Mouse (Mus musculus): ENCODE data around the gene Gpc6. TPM values are rescaled to one million over a fixed set of nuclear protein-coding genes. Genes with fewer than 3 reads are reported as not detected.

Gpc6 gene
- total RNA-seq, 2 experiments from 2014 or later: 15.6 to 18.9 TPM

DNA sequence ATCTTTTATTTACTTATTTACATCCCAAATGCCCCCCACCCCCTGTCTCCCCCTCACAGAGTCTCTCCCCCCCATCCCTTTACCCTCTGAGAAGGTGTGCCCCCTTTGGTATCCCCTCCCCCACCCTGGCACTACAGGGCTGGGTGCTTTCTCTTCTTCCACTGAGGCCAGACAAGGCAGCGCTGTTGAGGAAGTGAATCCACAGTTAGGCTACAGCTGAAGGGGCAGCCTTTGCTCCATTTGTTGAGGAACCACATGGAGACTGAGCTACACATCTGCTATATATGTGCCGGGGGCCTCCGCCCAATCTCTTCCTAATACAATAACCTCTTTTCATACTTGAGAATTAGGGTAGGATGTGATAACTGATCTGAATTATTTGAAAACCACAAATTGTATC lies 791.2 kb downstream of the Gpc6 start:
- no peak for DNase-seq (ENCODE audit: low spot score in 2 of 2)
- intact Hi-C loops (cut with DNase I): no loop called here

DNA sequence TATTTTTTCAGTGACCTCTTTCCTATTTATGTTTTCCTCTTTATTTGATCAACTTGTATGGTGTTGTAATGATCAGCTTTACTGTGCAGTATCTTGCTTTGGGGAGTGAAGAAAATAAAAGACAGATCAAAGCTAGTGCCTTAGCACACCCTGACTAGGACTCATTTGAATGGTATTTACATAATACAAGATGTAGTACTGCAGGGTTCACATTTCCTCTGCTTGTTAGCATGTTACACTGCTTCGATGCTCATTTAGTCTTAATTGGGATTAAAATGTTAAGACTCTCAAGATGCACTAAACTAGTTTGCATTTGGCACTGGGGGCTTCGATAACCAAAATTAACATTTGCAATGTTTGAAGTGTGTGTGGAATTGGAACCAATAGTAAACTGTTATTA lies 803.6 kb downstream of the Gpc6 start:
- DNase-seq (ENCODE audit: low spot score in 2 of 2): no peak
- intact Hi-C loops (cut with DNase I): no loop called here

DNA sequence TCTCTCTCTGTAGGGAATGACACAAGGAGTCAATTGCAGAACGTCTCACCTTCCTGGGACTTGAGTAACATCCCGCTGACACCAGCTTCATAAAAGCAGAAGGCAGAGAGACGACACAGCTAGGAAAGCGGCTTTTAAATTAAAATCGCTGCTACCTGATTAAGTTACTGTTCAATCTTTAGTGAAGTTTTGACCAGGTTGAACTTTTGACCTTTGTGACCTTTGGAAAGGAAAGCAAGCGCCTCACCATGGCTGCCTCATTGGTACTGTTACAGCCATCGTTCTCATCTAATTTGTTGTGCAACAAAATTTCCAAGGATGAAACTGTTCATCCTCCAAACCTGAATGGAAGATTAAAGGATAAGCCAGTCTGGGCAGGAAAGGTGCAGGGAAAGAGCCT lies 830.1 kb downstream of the Gpc6 start:
- intact Hi-C loops (cut with DNase I): no loop called here
- no peak for DNase-seq (ENCODE audit: low spot score in 2 of 2)

DNA sequence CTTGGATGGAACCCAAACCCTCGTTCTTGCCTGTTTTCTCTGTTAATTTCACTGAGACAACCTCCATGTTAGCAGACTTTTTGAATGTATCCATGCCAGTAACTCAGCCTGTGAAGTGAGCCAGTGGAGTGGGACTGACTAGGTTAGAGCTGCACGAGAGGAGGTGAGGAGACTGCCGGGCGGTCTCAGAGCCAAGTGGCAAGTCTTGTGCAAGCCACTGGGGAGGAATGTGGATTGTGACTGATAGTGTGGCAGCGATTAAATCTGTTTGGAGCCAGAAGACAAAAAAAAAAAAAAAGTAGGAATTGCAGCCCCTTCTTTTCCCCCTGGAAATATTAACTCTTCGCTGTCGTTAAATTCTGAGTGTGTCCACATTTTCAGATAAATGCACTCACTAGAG lies 831.4 kb downstream of the Gpc6 start:
- DNase-seq (ENCODE audit: low spot score in 2 of 2): no peak
- intact Hi-C loops (cut with DNase I): no loop called here

DNA sequence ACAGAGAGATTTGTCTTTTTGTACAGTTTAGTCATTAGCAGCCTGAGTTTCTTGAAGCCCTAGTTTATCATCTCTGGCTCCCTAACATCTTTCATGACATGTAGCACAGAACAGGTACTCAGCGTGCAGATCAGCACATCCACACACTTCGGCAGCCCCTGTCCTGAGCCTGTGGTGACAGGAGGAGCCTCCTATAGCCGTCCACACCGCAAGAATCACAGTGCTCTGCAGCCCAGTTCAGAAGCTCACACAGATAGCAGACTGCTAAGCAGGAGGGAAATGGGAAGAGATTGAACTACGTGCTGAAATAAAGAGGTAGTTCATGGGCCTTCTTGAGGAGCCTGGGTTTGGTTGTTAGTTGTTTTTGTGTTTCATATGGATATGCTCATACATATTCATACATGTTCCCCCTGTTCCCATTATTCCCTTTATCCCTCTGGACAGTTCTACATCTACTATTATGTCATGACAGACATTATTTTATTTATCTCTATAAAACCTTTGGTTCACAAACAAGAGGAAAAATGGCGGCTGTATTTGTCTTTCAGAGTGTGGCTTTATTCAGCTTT lies 832.8 kb downstream of the Gpc6 start:
- intact Hi-C loops (cut with DNase I): no loop called here
- DNase-seq (ENCODE audit: low spot score in 2 of 2): no peak

DNA sequence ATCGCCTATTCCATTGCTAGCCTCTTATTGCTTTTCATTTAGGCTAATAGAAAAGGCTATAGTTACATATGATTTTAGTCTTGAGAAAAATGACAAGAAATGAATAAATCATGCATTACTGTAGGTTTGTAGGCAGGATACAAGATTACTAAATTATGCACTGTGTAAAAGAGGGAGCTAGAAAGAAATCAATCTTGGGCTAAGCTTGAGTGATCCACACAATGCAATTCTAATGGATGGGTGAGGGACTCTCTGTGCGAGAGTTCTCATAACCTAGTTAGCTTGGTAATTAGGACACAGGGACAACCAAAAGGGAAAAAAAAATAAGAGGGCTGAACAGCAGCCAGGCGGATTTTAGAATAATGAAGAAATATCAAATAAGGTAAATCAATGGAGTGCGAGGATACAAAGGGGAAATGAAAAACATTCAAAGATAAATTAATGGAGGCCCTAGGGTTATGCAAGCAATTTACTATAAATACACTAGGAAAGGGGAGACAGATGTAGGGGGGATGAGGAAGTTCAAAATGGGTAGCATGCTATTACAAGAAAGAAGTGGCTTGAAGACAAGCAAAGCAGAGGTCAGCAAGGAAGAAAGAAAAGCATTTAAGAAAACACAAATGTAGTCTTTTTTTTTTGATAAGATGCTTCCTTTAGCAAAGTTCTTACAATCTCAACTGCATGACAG lies 835.9 kb downstream of the Gpc6 start:
- intact Hi-C loops (cut with DNase I): no loop called here
- no peak for DNase-seq (ENCODE audit: low spot score in 2 of 2)

DNA sequence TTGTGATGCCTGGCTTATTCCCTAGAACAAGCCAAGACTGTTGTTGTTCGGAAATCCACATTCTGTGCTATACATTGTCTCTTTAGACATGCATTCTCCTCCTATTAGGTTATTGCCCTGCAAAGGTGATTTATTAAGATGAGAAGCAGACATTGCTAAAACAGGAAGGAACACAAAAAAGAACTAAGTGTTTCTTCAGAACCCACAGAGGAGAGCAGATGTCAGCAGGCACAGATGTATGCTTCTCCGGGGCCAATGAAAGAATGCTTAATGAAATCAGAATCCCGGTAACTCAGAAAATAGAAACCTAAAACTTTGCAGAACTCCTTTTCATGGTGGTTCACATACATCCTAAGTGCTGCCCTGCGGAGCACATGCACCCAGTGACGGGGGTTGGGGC lies 837.8 kb downstream of the Gpc6 start:
- intact Hi-C loops (cut with DNase I): no loop called here
- DNase-seq (ENCODE audit: low spot score in 2 of 2): no peak

DNA sequence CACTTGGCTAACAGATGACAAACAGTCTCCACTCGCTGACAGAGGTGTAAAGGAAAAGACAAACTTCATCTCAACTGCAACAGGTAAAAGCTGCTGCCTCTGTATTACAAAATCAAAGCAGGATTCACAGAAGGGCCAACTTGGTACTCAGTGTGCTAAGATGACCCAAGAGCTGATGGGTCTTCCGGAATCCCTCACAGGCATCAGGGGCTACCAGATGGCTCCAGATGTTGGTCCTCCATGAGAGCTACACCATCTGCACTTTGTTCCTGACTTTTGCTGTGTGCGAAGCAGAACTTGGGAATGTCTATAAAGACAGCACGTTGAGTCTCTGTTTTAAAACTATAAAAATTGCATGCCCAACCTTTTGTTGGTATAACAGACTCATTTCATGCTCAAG lies 842.7 kb downstream of the Gpc6 start:
- no peak for DNase-seq (ENCODE audit: low spot score in 2 of 2)
- intact Hi-C loops (cut with DNase I): loop anchor here (2.0 to 5.0 kb wide), 2 partner anchors 45 to 189 kb away; no protein-coding TSS in a partner anchor

DNA sequence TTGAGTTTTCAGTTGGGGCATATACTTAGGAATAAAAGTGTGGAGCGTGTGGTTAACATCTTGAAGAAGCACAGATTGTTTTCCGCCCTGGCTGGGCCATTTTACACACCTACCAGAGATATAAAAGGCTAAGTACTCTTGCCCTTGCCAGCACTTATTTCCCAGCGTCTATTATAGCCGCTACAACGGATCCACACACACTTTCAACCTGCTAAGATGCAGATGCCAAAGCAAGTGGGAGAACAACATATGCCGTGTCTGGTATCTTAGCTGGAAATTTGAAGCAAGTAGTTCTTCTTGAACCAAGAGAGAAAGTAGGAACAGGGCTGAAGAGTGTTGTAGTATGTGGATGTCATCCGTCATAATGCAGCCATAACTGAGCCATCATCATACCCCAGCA lies 843.6 kb downstream of the Gpc6 start:
- intact Hi-C loops (cut with DNase I): loop anchor here (2.0 to 5.0 kb wide), 2 partner anchors 44 to 189 kb away; no protein-coding TSS in a partner anchor
- DNase-seq (ENCODE audit: low spot score in 2 of 2): peak; percentile 18 to 83

DNA sequence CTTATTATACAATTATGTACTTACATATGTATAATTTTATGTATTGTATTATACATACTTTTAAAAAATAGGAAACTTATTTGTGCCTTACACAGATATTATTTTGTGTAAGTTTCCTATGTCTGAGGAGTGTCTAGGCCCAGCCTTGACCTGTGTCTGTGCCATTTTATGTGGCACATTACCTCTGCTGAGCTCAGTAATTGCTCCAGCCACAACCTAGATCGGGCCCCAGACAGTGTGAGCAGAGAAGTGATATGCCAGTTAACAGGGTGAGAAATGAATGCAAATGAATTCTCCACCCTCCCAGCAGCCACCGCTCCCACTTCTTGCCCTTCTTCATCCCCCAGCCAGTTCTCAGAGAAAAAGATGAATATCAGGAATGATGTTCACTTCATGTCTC lies 848.3 kb downstream of the Gpc6 start:
- intact Hi-C loops (cut with DNase I): no loop called here
- DNase-seq (ENCODE audit: low spot score in 2 of 2): no peak

DNA sequence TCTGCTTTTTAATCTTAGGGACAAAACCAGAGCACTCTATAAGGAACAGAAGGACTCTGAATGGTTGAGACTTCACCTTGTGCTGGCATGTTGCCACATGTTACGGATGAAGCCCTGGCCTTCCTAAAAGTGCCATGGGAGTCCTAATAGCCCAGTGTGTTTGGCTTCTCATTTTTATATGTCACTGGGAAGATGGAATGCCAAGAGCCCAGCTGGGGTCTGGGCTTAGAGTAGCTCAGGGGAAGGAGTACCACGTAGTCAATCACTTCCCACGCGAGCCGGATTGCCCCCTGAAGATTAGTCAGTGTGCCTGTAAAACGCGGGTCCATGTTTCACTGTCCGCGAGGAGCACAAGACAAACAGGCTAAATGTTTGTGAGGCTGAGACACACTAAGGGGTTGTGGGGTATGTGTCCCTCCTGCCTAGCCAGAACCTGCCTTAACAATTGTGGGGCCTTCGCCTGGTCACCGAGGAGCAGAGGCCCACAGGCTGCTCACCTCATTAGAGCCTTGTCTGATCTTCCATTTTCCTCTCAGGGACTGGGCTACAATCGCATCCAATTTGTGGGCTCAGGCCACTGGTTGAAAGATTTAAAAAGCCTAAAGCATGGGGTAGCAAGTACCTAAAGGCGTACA lies 852.9 kb downstream of the Gpc6 start:
- no peak for DNase-seq (ENCODE audit: low spot score in 2 of 2)
- intact Hi-C loops (cut with DNase I): no loop called here

DNA sequence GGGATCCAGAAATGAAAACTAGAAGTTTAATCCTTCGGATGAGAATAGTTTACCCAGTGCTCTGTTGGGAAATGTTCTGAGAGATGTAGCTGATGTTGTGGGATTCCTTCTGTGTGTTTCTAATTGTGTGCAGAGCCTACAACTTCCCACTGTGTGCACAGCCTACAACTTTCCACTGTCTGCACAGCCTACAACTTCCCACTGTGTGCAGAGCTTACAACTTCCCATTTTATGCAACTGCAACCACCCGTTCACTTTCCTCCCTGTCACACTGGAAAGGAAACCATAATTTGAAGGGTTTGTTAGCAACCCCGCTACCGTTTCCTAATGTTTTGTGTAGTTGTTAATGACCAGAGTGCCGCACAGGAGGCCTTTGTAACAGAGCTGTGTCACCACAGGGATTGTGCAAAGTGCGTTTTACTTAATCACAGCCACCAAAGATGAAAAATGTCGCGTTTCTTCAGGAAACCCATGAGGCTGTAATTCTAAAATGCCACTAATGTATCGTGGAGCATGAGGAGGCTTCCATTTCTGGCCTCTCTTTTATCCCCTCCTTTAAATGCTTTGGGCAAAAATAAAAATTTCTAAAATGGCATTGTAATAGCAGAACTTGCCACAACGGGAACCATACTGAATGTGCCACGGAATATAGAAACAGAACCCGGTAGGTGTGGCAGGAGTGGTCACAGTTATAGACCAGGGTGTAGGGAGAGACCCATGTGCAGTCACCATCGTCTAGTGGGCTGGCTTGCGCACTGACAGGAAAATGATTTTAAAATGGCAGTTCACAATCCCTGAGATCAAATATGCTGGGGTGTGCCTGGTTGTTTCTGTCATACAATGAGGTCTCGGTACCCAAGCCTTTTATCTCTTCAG lies 853.7 kb downstream of the Gpc6 start:
- no peak for DNase-seq (ENCODE audit: low spot score in 2 of 2)
- intact Hi-C loops (cut with DNase I): no loop called here

DNA sequence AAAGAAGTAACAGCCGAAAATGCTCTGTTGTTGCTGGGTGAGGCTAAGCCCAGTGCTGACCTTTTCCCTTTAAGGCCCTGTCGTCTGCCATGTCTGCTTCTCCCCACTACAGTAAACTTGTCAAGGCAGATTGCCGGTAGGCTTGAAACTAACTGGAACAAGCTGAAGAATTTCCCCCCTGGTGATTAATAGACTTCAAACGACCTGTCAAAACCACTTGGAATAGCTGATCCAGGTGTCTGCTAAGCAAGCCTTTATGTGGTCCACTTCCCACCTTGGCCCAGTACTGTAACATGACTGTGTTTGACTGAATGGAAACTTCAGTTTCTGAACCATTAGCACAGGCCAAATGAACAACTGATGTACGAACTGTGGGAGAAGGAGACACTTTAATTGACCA lies 856.6 kb downstream of the Gpc6 start:
- no peak for DNase-seq (ENCODE audit: low spot score in 2 of 2)
- intact Hi-C loops (cut with DNase I): no loop called here

DNA sequence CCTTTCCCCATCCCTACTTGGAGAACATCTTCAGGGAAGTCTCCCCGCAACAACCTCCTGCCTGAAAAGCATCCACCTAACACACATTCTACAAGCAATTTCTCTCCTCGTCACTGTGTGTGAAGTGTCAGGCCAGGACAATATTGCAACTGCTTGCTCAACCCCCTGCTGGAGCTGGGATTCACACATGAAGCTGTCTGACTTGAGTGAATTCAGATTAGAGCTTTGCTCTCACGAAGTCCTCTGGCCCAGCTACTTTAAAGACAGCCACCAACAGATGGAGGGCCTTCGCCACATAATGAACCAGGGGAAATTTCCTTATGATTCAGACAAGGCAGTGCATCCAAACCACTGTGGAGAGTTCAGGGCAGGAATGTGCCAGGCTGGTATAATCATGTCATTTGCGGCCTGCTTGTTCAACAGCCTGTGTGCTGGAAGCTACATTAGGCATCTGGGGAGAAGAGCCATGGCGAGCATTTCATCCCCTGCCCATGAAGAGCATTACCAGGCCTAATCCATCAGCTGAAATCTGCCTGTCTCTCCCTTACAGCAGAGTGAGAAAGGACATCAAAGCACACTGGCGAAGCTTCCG lies 858.7 kb downstream of the Gpc6 start:
- intact Hi-C loops (cut with DNase I): no loop called here

DNA sequence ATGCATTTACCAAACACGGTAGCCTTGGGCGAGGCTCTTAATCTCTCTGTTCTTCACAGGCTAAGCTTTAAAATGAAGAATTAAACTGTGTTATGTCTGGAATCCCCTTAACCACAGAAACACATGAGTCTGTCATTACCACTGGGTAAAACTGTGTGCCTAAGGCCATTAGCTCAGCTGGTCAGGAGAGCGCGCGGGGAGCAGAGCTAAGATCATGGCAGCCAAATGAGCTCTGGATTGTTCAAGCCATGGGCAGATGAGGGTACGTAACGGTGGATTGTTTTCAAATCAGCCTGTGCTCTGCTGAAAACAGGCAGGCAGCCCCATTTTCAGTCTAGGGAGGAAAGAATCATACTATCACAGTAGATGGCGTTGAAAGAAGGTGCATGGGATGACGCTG lies 859.8 kb downstream of the Gpc6 start:
- intact Hi-C loops (cut with DNase I): no loop called here
- DNase-seq (ENCODE audit: low spot score in 2 of 2): no peak

More for the DNA sequence above, 858.7 kb downstream of the Gpc6 start:
- no peak for DNase-seq (ENCODE audit: low spot score in 2 of 2)

DNA sequence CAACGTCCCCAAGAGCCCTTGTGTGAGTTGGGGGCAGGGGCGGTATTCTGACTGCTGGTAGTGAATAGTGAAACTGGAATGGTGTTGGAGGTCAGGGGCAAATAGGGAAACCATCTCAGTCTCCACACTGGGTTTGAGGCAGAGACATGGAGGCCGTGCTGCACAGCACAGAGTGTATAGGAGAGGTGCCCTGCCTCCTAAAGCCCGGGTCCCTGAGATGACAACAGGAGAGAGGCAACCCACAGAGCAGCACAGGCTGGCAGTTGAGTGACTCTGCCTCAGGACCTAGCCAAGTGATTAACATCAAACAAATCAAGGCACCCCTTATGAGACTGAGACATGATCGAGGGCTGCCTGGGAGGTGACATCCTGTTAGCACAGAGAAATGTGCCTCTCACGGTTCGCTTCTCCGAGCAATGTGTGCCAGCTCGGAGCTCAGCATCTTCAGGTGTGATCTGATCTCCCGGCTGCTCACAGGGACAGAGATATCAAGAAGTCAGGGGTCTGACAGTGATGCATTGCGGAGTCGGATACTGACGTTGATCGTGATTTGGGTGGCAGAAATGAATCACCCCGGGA lies 860.5 kb downstream of the Gpc6 start:
- intact Hi-C loops (cut with DNase I): no loop called here
- no peak for DNase-seq (ENCODE audit: low spot score in 2 of 2)

DNA sequence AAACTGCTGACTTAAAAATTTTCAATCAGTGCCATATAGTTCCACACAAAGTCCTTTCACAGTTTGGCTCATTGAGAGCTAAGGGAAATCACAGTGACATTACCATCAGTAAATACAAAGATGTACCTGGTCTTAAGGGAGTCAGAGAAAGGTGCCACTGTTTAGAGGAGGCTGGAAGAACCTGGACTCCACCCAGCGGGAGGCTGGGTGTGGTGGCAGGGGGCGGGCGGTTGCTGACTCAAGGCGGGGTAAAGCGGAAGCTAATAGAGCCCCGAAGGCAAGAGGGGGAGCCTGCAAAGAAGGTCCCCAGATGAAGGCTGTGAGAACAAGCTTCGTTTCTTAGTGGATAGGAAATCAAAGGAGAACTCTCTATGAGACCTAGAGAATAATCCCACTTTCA lies 861.5 kb downstream of the Gpc6 start:
- intact Hi-C loops (cut with DNase I): no loop called here
- DNase-seq (ENCODE audit: low spot score in 2 of 2): no peak

DNA sequence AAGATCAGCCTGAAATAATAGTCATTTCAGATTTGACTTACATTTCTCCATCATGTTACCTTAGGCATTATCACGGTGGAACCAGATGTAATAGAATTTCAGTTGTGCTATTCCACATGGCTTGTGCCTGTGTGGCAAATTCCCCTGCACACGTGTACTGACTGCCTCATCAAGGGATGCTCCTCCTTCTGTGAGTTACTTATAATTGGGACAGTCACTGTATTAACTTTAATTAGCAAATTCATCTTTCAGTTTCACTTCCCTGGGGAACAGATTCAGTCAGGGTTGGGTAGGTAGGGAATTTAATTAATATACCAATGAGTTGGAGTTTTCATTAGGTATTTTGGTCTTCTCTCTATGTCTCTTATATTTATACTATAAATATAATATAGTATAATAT lies 869.8 kb downstream of the Gpc6 start:
- no peak for DNase-seq (ENCODE audit: low spot score in 2 of 2)
- intact Hi-C loops (cut with DNase I): no loop called here

DNA sequence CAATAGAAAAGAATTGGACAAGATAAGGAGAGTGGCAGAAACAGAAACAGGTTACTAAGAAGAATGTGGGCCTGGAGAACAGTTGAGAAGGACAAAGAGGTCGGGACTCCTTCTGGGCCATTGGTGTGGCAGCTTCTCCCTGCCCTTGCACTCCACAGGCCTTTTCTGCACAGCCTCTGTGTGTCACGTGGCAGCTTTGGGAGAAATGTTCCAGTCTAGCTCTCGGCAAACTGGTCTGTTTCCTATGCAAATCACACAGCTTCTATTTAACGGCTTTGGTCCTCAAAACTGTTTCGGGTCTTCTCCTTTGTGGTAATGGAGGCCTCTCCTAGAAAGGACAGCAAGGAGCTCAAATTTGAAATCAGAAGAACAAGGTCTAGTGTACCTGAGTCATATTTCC lies 871.5 kb downstream of the Gpc6 start:
- intact Hi-C loops (cut with DNase I): no loop called here
- no peak for DNase-seq (ENCODE audit: low spot score in 2 of 2)

DNA sequence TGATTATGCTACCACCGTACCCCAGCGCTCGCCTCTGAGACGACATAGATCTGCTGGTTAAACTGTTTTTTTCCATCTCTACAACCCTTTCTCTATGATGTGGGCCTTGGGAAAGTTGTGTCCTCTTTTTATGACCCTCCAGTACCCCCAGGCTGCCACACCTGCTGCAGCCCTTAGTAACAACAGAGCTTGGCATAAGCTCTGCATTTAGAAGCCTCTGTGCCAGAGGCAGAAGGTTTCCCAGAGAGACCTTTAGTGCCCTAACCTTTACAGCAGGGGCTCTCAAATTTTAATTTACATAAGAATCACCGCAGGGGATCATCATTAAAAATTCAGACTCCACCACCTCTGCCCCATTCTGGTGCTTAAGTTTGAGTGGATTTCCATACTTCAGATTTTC lies 875.3 kb downstream of the Gpc6 start:
- intact Hi-C loops (cut with DNase I): no loop called here
- no peak for DNase-seq (ENCODE audit: low spot score in 2 of 2)
